Mouse (Mus musculus): Measurements from ENCODE around the gene Lig3. TPM values are rescaled to one million over a fixed set of nuclear protein-coding genes. Genes with fewer than 3 reads are reported as not detected.

Gene Lig3
- polyA plus RNA-seq (2017; shearing (Covaris generic)), result 10 to 100 TPM; 14.6 to 22.5 (median 21.1) TPM

DNA sequence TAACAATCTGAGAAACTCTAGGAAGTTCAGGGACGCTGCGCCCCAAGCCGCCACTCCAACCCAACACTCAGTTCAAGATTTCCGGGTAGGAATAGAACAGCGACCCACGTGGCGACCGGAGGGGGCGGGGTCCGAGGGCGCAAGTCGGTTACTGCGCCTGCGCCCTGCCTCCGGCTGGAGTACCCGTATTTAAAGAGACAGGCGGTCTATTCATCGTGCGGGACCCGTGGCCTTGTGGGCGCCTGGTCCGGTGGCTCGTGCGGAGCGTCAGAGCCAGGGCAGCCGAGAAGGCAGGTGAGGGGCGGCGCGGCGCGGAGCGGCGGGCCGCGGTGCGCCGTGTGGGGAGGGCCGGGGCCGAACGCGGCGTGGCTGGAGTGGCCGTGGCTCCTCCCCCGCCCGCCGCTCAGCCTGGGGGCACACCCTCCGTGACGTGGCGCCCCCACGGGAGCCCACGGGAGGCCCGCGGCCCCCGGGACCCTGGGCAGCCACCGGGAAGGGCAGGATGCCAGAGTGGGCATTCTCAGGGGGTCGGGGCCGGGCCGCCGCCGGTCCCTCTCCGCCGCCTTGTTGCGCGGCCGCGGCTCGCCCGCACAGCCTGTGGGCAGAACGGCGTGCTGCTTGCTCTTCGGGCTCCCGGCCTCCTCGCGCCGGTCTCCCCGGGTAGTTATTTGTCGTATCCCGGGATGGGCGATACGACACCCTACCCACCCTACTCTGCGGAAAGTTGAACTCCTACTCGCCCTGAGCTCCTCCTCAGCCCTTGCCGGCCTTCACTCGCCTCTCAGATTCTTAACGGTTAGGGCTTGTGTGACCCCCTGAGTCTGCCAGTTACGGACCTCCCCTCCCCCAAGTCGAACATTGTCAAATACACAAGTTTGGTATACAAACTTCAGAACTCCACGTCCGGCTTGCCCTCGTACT, at the start of gene Lig3:
Lig3 (plus strand) TSS at position 126 of the 921 bp plus-strand sequence.
- peak; percentile 90 for ATAC-seq

GRCm38 (mm10) chr11:82734227-82734626, 46.7 kb upstream of the Lig3 start:
- no peak for ATAC-seq

DNA sequence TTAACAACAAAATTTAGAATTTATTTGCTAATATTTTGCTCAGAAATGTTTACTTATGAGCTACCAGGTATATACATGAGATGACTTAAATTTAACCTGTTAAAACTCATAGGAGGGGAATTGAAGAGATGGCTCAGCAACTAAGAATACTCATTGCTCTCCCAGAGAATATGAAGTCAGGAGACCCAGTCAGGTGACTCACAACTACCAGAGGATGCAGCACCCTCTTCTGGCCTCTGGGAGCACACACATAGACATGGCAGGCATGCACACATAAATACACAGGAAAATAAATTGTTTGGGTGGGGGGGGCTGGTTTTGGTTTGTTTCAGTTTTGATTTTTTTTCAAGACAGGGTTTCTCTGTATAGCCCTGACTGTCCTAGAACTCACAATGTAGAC, 41.9 kb upstream of the Lig3 start:
- ATAC-seq, result no peak

DNA sequence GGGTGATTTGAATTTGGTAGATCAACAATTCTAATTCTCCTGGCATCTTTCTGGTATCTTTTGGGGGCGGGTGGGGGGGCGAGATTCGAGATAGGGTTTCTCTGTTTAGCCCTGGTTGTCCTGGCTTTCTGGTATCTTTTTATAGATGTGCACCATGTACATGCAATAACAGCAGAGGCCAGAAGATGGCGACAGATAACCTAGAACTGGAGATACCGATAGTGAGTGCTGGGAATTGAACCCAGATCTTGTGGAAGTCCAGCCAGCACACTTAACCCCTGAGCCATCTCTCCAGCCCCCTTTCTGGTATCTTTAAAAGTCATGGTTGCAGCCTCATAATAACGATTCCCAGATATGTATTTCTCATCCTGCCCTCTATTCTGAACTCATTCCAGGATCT, 34.8 kb upstream of the Lig3 start:
- peak; percentile 60 for ATAC-seq

DNA sequence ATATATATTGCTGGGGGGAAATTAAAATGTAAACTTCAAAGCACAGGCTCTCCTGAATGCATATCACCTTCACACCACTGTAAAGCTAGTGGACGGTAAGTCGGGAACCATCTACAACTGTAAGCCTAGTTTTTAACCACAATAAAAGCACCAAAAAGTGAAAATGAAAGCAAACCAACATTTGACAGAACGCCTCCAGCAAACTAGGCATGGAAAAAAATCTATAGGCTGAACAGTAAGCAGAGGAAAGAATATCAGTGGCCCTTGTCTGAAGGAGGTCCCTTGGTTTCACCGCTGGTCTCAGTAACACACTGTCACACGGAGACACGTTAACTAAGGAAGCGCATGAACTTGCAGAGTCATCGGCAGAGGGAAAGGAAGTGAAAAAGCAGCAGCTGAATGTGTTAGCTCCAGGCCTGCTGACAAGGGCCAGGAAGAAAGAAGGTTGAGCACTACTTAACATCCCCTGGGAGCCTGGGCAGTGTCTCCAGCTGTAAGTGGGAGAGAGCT, 34.0 kb upstream of the Lig3 start:
- ATAC-seq, result peak; percentile 78

DNA sequence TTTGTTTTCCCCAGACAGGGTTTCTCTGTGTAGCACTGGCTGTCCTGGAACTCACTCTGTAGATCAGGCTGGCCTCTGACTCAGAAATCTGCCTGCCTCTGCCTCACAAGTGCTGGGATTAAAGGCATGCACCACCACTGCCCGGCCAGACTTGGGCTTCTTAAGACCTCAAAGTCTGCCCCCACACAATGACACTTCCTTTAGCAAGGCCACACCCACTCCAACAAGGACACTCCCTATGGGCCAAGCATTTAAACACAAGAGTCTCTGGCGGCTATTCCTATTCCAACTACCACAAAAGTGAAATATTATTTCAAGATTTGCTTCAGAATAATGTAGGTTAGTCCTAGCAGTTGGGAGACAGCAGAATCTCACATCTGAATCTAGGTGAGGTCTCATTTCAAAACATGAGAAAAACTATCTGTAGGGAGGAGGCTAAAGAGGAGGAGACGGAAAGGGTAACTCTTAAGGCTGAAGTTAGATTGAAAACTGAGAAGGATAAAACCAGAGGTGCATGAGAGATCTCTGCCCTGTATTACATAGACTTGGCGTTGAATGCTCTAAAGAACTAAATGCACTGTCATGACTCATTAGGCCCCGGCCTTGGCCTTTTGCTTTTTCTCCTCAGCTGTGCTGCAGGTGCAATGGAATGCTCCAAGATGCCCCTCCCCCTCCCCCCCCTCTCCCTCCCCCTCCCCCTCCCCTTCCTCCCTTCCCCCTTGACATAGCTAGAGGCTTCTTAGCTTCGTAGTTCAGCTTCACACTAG, 28.4 kb upstream of the Lig3 start:
- no peak for ATAC-seq

DNA sequence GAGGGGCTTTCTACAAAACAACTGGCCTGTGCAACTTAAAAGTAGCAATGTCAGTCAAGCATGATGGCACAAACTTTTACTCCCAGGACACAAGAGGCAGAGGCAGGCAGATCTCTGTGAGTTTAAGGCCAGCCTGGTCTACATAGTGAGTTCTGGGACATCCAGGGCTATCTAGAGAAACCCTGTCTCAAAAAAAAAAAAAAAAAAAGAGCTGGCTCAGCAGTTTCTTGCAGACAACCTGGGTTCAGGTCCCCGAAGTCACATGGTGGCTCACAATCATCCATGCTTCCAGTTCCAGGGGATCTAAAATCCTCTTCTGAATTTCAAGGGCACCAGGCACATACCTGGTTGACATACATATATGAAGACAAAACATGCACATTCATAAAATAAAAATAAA, 25.0 kb upstream of the Lig3 start:
- no peak for ATAC-seq

GRCm38 (mm10) chr11:82762286-82762829, 18.6 kb upstream of the Lig3 start:
- ATAC-seq, result no peak

GRCm38 (mm10) chr11:82763261-82763660, 17.6 kb upstream of the Lig3 start:
- no peak for ATAC-seq

DNA sequence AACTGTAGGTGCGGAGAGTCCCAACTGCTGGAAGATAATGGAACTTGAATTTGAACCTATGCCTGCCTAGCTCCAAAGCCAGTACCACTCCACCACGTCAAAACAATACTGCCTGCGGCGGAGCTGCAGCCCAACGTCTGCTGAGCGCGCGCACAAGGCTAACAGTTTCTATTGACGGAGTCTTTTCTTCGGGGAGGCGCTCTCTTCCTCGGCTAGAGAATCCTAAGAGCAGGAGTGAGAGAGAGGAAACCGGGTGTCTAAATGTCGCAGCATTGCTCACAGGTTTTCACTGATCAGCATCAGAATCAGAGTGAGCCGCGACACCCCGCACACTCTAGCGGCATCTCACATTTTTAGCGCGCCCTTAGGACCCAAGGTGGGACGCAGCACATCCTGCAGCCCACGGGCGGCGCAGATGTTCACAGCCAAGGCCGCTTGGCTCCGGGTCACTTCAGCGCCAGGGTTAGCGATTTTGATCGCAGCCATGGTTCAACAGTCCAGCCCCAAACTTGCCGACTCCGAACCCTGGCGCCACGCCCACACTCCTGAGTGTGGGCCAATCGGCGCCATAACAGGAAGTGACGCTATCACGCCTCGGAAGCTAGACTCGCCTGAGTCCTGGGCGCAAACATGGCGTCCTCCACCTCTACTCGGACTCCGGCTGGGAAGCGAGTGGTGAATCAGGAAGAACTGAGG, 17.0 kb upstream of the Lig3 start, which contains the start of the genes Cct6b and Zfp830:
Cct6b (minus strand) TSS at position 580 of the 696 bp plus-strand sequence.
Zfp830 (plus strand) TSS at position 604 of the 696 bp plus-strand sequence.
- peak; percentile 97 for ATAC-seq

- ATAC-seq, result peak; percentile 42
These were observed 16.4 kb upstream of the Lig3 start for GRCm38 (mm10) chr11:82764438-82764924.

- no peak for ATAC-seq
These were observed 774 bp upstream of the Lig3 start for GRCm38 (mm10) chr11:82780134-82780533.

GRCm38 (mm10) chr11:82782197-82782596, 1.3 kb downstream of the Lig3 start:
- ATAC-seq, result no peak

DNA sequence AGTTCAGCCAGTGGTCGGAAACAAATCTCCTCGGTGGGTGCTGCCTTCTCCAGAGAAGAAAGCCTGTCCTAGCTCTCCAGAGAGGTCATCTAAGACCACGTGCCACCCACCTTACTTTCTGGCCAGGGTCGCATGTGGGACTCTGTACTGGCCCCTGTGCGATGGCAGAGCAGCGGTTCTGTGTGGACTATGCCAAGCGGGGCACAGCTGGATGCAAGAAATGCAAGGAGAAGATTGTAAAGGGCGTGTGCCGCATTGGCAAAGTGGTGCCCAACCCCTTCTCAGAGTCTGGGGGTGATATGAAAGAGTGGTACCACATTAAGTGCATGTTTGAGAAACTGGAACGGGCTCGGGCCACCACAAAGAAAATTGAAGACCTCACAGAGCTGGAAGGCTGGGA, 2.5 kb downstream of the Lig3 start:
- no peak for ATAC-seq

DNA sequence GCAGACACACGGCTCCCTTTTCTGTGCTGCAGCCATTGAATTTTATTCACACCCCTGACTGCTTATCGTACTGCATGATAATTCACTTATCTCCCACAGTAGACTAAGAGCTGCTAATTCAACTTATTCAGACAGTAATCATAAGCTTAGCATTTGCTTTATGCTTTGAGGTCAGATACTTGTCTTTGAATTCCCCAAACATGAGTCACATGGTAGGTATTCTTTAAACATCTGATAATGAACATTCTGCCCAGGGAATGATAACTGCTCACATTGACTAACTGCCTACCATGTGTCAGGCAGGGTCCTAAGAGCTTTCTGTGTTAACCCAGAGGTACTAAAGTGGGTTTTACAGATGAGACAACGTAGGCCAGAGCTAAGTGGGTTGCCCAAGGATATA, 25.7 kb downstream of the Lig3 start:
- ATAC-seq, result no peak

DNA sequence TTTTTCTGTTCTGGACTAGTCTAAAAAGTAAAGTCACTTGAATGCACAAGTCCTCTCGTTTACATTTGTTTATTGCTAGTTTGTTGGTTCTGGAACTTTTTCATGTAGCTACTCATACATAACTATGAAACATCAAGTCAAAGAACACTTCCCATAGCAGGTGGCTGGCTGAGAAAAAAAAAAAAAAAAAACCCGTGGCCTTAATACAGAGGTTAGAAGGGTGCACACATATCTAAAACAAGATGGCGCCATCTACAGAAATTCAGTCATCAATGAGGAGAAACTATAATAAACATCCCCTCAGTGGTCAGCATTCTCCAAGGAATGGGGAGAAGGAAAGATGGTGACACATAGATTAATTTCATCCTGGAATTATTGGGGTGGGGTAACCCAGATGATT, 26.5 kb downstream of the Lig3 start:
- ATAC-seq, result no peak

- no peak for ATAC-seq
These were observed 27.6 kb downstream of the Lig3 start for GRCm38 (mm10) chr11:82808485-82808884.

- no peak for ATAC-seq
These were observed 38.4 kb downstream of the Lig3 start for GRCm38 (mm10) chr11:82819350-82819749.

DNA sequence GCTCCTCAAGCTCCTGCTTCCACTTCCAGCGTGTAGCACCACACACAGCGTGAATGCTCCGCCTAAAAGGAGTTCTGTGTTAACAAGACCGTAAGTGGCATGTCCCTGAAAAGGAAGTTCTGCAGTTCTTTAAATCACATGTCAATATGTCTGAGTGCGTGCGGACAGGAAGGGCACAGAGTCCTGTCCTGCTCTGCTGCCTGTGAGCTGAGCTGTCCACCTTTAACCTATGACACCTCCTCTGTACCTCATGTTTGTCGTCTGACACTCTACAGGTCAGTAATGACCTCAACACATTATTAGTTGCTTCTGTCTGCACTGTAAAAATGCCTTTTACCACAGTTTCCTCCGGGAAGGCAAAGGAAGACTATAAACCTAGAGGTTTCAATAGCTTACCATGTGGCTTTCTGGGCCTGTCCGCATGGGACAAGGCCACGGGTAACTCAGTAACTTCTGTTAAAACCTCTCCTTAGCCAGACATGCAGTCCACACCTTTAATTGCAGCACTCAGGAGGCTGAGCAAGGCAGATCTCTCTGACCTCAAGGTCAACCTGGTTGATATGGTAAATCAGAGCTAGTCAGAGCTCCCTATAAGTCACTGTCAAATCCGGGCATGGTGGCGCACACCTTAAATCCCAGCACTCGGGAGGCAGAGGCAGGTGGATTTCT, 40.0 kb downstream of the Lig3 start:
- no peak for ATAC-seq

DNA sequence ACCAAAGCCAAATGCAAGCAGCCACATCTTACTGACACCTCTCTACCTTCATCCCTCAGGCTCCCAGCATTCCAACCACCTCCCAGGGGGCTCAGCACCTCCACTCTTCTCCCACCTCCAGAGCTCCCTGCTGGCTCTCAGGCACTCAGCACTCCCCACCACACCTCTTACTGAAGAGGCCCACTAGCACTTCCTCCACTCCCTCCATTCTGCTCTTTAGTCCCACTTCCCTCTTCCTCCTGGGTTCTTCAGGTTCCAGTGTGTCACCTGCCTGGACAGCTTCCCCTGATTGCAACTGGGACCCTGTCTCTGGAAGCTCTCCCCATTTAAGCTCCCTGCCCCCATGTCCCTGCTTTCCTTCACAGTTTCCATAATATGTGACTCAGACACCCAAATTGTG, 45.9 kb downstream of the Lig3 start:
- ATAC-seq, result no peak
